Mouse (Mus musculus) 3T3-L1 (cell line): ENCODE data around the gene Nle1.

Experiments
- DNase-seq: peaks from one replicate; pipeline ENCODE4 v3.0.0-alpha.2; 2015; ENCODE audit warnings: low read depth, low spot score

Nle1 gene

DNA sequence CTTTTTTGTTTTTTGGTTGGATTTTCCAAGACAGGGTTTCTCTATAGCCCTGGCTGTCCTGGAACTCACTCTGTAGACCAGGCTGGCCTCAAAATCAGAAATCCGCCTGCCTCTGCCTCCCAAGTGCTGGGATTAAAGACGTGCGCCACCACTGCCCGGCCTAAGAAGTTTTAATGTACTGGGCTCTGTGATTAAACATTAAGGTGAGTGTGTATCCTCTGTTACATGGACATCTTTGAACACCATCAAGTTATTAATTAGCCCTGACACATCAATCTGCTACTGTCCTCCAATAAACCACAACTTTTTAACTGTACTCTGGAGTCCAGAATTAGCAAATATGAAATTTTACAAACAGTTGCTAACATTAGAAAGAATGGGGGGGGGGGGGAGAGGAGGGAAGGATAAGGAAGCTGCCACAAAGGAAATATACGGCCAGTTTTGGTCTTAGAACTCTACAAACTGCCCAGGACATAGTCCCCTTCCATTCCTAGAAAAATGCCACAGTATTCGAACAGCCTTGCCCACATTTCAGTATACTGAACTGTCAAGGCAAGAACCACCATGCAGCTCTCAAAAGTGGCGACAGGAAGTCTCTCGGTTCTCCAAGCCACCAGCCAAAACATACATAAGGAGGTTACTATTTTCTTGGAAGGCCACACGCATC is 38.6 kb downstream of the Nle1 start:
- DNase-seq, result no peak

DNA sequence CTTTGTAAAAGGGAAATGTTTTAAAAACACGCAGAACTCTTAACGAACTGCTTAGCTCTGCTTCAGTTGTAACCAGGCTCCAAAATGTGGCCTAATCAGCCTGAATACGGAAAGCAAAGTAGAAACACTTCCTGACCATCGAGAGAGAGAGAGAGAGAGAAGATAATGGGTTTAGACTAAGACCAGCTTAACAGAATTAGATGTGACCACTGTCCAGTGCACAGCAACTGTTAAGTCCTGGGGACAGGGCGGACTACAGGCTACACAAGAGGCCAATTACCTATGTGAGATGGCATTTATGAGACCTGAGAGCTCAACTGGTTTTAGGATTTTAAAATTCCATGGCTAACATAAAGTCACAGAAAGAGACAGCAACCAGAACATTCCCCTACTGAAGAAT is 40.3 kb downstream of the Nle1 start:
- no peak for DNase-seq

DNA sequence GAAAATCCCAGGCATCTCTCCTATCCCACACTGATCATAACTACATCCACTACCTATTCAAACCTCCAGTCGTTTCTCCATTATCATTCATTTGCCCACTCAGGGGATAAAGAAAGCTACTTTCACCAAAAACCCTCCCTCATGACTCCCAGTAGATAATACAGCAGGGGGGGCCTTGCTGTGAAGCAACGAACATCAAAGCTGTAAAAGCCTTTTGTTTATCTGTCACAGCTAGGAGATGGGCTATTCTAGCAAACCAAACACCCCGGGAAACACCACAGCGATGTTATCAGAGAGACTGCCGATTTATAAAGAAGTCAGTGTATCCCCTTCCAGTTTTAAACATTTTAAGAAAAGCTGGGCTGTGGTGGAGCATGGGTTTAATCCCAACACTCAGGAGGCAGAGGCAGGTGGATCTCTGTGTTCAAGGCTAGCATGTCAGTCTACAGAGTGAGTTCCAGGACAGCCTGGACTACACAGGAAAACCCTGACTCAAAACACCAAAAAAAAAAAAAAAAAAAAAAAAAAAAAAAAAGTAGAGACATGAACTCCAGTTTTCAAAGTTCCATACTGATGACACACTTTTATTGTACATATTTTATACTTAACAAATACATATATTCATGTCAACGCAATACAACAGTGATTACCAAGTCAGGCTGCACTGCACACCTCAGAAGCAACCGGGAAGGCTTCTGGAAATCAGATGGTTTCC is 41.2 kb downstream of the Nle1 start:
- no peak for DNase-seq

DNA sequence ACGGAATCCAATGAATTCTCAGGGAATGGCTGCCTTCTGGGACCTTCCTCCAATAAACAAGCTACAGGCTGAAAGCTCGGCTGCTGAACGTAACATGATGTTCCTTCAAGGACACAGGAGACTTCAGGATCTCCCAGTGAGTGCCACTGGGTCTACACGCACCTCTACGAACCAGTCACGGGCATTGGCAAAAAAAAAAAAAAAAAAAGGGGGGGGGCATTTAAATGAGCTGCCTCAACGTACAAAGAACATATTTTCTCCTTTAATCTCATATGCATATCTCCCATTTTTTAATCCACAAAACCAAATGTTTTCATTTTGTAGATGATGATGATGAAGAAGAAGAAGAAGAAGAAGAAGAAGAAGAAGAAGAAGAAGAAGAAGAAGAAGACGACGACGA is 42.3 kb downstream of the Nle1 start:
- no peak for DNase-seq

DNA sequence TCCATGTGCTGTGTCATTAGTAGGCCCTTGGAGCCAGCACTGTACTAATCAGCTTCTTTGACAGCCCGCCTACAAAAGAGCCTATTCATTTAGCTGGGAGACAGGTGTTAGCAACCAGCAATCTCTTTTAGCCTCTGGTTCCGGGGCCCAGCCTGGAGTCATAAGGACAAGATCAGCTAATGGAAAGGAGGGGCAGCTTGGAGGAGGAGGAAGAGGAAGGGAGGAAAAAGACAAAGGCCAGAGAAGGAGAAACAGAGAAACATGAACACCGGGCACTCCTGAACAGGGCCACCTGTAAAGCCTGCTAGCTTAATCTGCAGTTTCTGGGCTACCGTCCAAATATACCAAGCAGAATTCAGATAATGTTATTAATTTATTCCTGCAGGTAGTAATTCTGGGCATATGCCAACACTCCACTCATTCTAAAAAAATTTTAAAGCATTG is 44.7 kb downstream of the Nle1 start:
- no peak for DNase-seq

DNA sequence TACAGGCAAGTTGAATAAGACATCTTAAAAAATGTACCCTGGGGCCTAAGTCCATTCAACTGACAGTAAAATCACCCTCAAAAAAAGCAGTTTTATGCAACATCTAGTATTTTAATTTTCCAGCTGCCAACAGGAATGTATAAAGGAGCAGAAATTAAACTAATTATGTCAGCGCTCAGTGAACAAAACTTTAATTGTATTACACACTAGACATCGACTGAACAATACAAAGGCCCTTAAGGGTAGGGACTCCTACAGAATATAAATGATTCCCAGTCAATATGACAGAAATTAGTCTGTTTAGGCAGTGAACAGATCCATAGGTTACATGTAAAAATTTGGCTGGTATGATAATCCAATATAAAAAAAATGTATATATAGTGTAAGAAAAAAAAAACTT is 45.2 kb downstream of the Nle1 start:
- DNase-seq, result no peak

DNA sequence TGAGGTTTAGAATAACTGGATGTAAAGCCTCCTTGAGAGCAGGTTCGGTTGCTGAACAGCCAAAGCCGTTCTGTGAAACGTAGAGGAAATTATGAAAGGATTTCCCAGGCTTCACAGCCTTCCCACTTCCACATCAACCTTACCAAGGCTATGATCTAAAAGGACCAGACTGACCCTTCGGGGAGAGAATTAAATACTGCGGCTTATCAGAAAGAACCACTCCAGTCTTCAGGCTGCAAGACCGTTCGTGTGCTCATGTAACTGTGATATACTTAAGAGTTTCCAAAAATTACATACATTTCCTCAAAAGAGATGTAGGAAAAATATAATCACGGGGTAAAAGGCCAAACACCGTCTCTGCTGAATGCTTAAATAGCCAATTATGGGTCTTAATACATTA is 45.6 kb downstream of the Nle1 start:
- DNase-seq, result no peak

DNA sequence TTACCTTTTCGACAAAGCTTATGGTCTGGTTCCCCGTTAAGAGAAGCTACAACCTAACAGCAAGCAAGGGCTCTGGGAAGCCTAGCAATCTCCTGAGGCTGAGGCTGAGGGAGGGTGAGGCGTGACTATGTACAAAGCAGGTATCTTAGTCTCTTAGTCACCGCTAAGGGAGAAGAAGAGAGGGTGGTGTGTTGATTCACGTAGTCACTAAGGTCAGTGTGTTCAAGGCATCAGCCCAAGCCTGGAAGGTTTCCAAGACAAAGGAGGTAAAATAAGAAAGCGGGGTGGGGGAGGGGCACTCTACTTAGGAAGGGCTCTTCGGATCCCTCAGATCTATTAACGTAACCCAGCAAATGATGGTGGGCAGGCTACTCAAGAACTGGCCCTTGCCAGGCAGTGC is 46.7 kb downstream of the Nle1 start:
- no peak for DNase-seq

DNA sequence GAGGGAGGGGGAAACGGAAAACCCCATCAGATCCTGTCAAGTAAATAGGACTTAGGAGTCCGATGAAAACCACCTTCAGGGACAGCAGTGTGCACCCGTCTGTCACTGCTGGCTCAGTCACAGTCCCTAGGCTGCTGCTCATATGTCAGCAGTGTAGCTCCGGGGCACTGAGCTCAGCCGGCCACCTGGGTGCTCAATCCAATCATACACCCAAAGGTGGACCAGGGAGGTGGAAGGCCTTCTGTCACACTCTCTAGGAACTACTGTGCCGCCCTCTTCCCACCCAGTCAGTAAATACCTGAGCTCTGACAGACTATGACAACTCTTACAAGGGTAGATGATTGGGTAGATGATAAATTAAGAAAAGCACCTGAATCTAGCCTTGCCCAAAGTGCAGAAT is 47.5 kb downstream of the Nle1 start:
- DNase-seq, result no peak

DNA sequence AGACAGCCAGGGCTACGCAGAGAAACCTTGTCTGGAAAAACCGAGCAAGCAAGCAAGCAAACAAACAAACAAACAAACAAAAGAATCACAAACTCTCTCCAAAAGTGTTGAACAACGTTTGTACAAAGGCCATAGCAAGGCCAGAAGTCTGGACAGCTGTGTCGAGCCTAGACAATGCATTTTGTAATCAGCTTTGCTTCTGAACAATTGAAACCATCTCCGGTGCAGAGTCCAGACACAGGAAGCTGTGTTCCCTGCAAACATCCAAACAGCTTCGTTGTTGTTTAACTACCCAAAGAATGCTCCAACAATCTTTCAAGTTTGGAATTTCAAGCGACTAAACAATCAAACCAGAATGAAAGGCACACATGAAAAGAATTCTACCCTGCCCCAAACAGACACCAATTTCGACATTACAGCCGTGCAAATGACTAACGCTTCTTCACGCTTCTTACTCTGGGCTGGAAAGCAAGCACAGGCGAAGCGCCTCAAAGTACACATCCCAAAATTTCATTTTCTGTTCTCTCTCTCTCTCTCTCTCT is 50.8 kb downstream of the Nle1 start:
- no peak for DNase-seq

DNA sequence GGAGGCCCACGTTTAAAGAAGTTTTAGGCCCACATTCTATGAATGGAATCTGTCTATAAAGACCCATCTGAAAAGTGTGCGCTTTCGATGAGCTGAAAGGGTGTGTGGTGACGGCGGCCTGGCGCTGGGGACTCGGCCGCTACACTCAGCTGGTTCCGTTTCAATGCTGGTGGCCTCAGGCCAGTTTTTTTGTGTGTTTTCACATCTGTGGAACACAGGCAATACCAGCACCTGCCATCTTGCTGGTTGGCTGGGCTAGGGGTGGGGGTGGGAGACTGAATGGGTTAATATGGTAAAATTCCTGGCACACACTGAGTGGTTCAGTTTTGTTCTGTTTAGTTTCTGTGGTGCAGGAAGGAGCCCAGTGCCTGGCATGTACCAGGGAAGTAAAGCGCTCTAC is 52.2 kb downstream of the Nle1 start:
- no peak for DNase-seq

DNA sequence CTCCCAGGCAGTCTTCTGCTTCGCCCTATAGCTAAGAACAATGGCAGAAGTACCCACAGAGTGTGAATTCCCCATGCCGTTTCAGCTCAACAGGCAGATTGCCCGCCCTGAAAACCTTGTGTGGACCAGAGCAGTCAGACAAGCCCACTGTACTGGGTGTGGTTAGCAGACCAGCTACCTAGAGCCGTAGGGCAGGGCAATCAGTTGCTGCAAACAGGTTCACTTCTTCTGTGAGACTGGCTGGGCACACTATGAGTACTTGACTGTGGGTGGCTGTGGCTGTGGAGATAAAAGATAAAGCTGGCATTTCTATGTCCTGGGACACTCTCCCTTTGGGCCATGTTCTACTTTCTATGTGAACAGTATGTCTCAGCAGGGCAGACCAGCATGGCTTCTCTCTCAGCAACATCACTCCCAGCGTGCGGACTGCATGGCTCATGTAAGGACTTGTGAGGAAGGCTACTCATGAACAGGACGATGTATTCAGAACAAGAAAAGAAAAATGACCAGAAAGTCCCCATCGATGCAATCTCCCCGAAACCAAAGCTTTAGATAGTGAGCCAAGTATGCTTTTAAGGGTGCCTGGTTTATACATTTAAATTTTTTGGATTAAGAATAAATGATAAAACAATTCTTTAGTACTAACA is 52.8 kb downstream of the Nle1 start:
- no peak for DNase-seq

DNA sequence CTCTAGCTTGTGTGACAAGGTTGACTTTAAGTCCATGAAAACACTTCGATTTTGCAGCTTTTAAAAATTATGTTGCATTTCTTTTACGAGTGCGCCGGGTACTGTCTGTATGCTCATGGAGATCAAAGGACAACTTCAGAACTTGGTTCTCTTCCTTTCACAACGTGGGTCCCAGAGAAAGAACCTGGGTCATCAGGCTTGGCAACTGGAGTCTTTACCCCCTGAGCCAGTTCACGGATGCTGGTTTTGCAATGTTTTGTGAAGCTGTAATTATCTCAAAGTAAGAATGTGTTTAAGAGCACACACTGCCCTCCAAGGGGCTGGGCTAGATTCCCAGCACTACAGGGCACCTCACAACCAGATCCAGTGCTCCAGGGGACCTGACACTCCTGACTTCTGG is 54.1 kb downstream of the Nle1 start:
- DNase-seq, result no peak

DNA sequence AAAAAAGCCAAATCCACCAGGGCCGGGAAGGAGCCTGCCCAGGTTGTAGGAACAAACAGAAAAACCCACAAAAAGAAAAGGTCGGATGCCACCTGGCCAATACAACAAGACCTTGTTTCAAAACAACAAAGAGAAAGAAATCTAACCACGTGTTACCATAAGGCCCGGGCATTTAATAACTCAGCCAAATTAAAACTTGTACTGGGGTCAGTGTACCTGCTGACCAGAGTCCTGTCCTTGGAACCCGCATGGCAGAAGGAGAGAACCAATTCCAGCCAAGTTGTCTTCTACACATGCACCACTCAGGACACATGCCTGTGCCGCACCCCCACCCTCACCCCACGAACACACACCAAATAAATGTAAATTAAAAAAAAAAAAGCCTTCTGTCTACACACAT is 55.3 kb downstream of the Nle1 start:
- no peak for DNase-seq

DNA sequence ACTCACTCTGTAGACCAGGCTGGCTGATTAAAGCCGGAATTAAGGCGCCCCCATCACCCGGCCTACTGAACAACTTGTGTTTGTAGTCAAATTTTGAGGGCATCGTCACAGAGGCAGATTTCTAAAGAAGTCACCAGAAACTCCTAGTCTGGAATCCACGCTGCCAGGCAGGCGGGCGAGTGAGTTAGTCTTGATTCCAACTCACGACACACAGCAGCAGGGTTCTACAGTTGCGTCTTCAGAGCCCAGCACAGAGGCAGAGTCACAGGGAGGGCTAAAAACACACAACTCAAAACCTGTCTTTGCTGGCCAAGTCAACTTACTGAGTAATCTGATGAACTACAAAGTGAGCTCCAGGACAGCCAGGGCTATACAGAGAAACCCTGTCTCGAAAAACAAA is 55.7 kb downstream of the Nle1 start:
- DNase-seq, result no peak

DNA sequence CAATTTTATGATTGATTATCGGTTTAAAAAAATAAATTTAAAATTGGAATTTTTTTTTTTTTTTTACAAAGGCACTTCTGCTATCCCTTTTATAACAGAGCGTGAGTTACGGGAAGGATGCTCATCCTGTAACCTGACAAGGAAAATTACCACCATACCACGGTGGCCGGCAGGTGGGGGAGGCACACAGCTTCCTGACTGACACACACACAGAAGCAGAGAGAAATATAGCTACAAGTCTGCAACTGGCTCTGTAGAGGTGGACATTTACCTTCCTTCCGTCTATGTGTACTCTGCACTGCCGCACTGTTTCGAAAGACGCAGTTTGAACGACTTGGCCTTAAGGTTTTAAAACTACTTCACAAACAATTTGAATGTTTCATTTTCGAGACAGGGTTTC is 56.1 kb downstream of the Nle1 start:
- DNase-seq, result no peak
